Mouse (Mus musculus): ENCODE measurements around the gene Dnah7b.
A peak's percentile ranks its signal among the peaks of the same experiment; 100 is the strongest.

- no peak for TF ChIP-seq EP300 (IDR thresholded peaks at IDR 0.05; ENCODE audit: low read depth)
- TF ChIP-seq CTCF (IDR thresholded peaks at IDR 0.05; ENCODE audit: low read depth), result peak; percentile 37
These were observed 47.6 kb upstream of the Dnah7b start for GRCm38 (mm10) chr1:46018382-46018977.
